Mouse (Mus musculus) T-helper 1 cell (primary cell): ENCODE data around the gene Lonp1.

Source experiments
- in situ Hi-C: fragments of 300-600 bp; cut with MboI, MseI; formaldehyde crosslinking; loops from one replicate; pipeline ENCODE4 v1.15.1; 2025; ENCODE audit warnings: high pct_unique_total_duplicates

The Lonp1 gene

GRCm38 (mm10) chr17:56593527-56594271, 33.0 kb downstream of the Lonp1 start:
- in situ Hi-C loops, result no loop called here

DNA sequence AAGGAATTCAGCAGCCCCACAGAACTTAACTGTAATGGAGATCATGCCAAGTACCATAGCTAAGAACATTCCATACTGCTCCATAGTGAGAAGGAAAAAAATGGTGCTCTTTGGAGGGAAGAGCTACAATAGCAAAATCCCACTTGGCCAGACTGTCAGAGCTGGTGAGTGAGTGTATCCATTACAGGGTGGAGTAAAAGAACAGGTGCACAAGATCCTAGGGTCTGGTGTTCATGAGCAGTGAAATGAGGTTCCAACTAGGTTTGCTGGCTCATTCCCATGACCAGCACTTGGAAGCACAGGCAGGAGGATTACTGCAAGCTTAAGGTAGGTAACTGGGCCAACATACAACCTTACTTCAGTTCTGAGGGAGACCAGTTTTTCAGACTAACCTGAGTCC, 34.1 kb downstream of the Lonp1 start:
- in situ Hi-C loops, result no loop called here

DNA sequence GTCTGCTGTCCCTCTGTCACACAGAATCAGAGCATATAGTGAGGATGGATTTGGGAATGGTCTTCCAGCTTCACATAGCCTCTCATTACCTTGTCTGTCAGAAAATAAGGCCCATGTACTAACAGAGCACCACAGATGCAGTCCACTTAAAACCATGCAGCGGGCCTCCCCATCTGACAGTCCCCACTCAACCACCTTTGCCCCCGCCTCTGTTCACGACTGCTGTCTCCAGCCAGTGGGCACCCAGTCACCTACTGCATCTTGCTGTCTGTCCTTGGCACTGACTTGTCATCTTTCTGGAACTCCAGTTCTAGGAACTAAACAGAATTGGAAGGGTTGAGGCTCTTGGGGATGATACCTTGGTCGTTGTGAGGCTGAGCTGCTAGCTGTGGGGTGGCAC, 37.8 kb downstream of the Lonp1 start:
- in situ Hi-C loops, result loop anchor here (5.0 kb wide), 1 partner anchor 83 kb away; the partner anchor contains the start of gene Ranbp3

DNA sequence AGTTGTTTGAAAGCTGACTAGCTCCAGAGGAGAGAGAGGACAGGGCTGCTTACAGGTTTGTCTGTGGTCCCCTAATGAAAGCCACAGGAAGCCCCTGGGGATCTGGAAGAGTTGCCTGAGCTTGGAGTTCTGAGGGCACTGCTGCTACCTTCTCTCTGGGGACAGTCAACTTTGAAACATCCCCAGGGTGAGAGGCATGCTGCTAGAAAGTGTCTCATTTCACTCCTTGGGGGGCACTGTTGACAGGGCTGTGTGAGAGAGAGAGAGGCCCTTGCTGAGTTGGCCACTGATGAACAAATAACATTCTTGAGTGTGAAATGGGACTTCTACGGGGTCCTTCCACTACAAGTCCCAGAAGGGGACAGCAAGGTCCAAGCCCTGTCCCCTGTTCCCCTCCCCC, 38.9 kb downstream of the Lonp1 start:
- in situ Hi-C loops, result loop anchor here (5.0 kb wide), 1 partner anchor 85 kb away; the partner anchor contains the start of gene Ranbp3

GRCm38 (mm10) chr17:56585171-56585821, 41.4 kb downstream of the Lonp1 start:
- in situ Hi-C loops, result loop anchor here (5.0 kb wide), 1 partner anchor 87 kb away; the partner anchor contains the start of gene Ranbp3

- in situ Hi-C loops, result loop anchor here (5.0 kb wide), 1 partner anchor 88 kb away; the partner anchor contains the start of gene Ranbp3
These were observed 42.2 kb downstream of the Lonp1 start, which contains the start of the genes Safb2 and Safb for GRCm38 (mm10) chr17:56584257-56585130. Gene Safb2 (minus strand): TSS chr17:56584585. Gene Safb (plus strand): TSS chr17:56584825.

DNA sequence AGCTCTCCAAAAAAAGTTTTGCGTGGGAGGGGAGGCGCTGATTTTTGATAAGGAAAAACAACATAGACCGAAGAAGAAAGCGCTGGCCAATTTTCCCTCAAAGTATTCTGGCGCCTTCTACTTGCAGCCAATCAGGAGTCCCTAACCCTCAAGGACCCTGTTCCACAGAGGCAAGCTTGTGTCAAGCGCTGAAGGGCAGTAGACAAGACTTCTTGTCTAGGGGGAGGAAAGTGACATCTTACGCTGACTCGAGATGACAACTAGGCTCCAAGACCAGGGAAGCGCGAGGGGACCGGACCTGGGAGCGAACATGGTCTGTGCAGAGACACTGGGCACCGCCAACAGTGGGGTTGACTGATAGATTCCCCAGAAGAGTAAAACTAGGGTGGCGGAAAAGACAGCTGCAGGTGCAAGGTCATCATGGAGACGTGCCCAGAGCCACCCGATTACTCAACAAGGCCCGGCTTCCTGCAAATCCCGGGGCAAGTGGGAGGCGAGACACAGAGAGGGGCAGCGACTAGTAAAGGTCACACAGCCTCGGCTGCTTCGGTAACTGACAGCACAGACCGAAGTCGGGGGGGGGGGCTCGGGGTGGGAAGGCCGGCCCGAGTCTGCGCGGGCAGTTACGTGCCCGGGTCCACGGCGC, 43.0 kb downstream of the Lonp1 start:
- in situ Hi-C loops, result no loop called here

DNA sequence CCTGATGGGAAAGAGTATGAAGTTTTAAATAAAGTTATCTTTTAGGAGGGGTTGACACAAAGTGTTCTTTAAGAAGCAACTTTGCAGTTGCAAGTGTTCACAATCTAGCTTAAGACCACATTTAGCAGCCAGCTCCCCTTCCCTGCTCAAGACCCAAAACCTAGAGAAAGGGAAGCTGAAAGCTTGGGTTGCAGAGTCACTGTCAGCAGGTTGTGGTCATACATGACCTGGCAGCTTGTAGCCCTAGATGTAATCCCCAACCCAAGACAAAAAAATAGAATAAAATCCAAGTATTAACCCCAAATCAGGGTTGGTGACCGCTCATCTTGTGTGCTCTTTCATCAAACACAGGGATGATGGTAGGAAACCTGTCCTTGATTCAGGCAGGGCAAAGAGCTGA, 43.6 kb downstream of the Lonp1 start:
- in situ Hi-C loops, result no loop called here

DNA sequence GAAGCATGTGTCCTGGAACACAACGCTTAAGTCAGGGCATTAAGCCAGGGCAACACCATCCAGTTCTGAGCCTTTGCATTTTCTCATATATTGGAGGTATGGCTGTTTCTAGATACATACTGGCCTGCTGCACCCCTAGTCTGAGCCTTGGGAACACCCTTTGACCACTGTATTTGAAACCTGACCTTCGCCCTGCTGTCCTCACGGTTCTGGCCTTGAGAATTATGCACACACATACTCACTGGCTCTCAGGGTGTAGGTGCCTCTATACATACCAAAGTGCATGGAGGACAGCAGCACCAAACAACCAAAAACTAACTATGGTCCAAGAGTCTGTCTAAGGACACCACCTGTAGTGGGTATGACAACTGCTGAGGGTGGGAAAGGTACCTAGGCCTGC, 53.7 kb downstream of the Lonp1 start:
- in situ Hi-C loops, result no loop called here

DNA sequence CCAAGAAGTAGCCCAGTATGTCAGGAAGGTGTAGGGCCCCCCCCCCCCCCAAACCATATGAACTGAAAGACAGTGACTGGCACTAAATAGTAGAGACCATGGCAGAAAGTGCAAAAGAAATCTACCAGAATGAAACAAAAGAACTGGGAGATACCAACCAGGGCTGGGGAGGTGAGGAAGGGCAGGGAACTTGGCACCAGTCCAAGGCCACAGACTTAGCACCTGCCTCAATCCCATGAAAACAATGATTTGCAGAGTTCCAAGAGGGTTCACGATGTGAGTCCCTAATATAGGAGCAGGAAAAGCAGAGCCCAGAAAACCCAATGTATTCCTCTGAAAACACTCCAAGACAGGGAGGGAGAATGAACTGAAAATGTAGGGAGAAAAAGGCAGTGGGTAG, 54.5 kb downstream of the Lonp1 start:
- in situ Hi-C loops, result no loop called here

DNA sequence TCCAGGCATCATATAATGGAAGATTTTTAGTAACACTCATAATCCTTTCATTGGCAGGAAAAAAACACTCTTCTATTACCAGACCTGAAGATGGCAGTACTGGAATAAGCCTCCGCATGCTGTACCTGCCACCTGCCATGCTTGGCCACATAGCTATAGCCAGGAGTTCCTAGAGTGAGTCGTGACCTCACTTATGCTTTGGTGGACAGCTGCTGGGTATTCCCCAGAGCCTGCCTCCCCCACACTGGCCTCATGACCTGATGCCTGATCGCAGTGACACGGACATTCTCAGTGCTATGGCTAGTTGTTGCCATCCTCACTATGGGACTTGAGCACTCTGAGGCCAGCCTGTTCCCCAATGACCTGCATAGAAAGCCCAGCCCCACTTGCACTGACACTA, 56.4 kb downstream of the Lonp1 start:
- in situ Hi-C loops, result no loop called here

- in situ Hi-C loops, result no loop called here
These were observed 59.3 kb downstream of the Lonp1 start for GRCm38 (mm10) chr17:56567370-56567769.

- in situ Hi-C loops, result no loop called here
These were observed 59.8 kb downstream of the Lonp1 start for GRCm38 (mm10) chr17:56566918-56567317.

DNA sequence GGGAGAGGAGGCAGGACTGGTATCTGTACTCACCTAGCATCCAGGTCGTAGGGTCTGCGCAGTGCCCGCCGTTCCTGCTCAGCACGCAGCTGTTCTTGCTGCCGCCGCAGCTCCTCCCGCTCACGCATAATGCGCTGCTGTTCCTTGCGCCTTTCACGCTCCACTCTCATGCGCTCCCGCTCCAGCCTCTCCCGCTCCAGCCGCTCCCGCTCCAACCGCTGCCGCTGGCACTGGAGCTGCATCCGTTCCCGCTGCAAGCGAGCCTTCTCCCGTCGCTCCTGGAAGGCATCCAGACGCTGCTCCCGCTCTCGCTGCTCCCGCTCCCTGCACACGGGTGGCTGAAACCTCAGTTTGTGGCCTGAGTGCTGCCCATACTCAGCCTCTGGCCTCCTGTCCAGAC, 60.4 kb downstream of the Lonp1 start:
- in situ Hi-C loops, result no loop called here
